ENCODE assay signal across 23 mouse cellular contexts in the genomic region with DNA sequence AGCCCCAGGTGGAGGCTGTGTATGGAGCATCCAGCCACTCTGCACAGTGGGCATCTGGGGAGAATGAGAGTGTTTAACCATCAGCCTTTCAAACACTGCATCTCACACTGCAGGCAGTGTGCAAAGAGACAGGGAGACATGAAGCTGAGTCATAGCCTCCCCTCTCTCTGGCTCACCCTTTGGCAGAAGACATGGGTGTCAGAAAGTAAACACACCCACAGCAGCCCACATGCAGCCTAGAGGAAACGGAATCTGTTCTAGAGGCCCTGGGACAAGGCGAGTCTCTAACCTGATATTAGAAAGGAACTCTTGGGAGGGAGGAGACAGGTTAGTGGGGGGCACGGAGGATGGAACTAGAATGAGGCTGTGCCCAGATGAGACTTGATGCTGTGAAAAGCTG. TPM values are rescaled to one million over a fixed set of nuclear protein-coding genes. Genes with fewer than 3 reads are reported as not detected.
DNase-seq lines count a peak whose midpoint lies in the region; ATAC-seq and TF ChIP-seq lines count a peak whose summit lies in the region.
"Had no signal": no experiment of that assay in that cellular context is flagged by ENCODE, and none has a peak within 500 bp of the region (broad histone marks: within the 10 kb centered on the region; RNA-seq: fewer than 3 reads in every experiment).

No protein-coding gene starts in this region.

- no peak overlapping the region for H3K4me2 ChIP-seq in hindbrain, postnatal 0 days (ENCODE audit: low read depth, low read length)
- H3K4me2 ChIP-seq: forebrain, embryonic 13.5 days; hindbrain, embryonic 13.5 days; intestine, embryonic 15.5 days had no signal

- no peak overlapping the region for H3K27ac ChIP-seq in hindbrain, postnatal 0 days
- H3K27ac ChIP-seq: embryonic facial prominence, embryonic 10.5 days; forebrain, embryonic 13.5 days; hindbrain, embryonic 13.5 days; intestine, embryonic 15.5 days had no signal

- peak; percentile 34 to 68 for DNase-seq in frontal cortex, adult 2 months (ENCODE audit: extremely low spot score in 1 of 2, low spot score in 1 of 2)
- no peak for DNase-seq in frontal cortex, postnatal 25 days (ENCODE audit: low spot score in 2 of 2)
- peak; percentile 23 for DNase-seq in layer of hippocampus, adult 11-12 months (ENCODE audit: low spot score)
- no peak for DNase-seq in layer of hippocampus, adult 9-11 months
- peak; percentile 72 for DNase-seq in right cerebral cortex, adult 18-20 months
- DNase-seq in right cerebral cortex, postnatal 4 days: no peak
- DNase-seq in skeletal muscle tissue, adult 2 months (ENCODE audit: low read depth, low spot score): peak; percentile 8
- no peak for DNase-seq in hindbrain, postnatal 0 days (ENCODE audit: low spot score)
- DNase-seq: adrenal gland, postnatal 14 days; cerebellum, adult 2 months; cerebellum, postnatal 10 days; gastrocnemius, postnatal 14 days; heart, adult 11 months; heart, postnatal 10 days had no signal

- ATAC-seq in hindbrain, postnatal 0 days: no peak
- ATAC-seq: activated CD4-positive, CD25-positive, alpha-beta regulatory T cell, adult 4 months; forebrain, embryonic 13.5 days; intestine, embryonic 15.5 days; Patski had no signal

- H3K27me3 ChIP-seq in hindbrain, postnatal 0 days (ENCODE audit: insufficient read depth, low read length): no peaks in the 10 kb centered on the region
- H3K27me3 ChIP-seq: forebrain, embryonic 13.5 days; hindbrain, embryonic 13.5 days; intestine, embryonic 15.5 days; Patski had no signal

- TF ChIP-seq CTCF in hindbrain, postnatal 0 days (IDR thresholded peaks at IDR 0.05; ENCODE audit: low read depth): no peak

- no peak overlapping the region for H3K9ac ChIP-seq in hindbrain, postnatal 0 days (replicated peaks; ENCODE audit: low read length)
- H3K9ac ChIP-seq: forebrain, embryonic 13.5 days; hindbrain, embryonic 13.5 days; intestine, embryonic 15.5 days had no signal

- H3K9me3 ChIP-seq in hindbrain, postnatal 0 days (ENCODE audit: low read length): no peaks in the 10 kb centered on the region
- H3K9me3 ChIP-seq: embryonic facial prominence, embryonic 10.5 days; forebrain, embryonic 13.5 days; hindbrain, embryonic 13.5 days; intestine, embryonic 15.5 days had no signal

- H3K4me1 ChIP-seq in hindbrain, postnatal 0 days (ENCODE audit: insufficient read depth, low read length): 0 out of 2 replicates have a peak, but pooled peaks cover 8% of the 10 kb centered on the region
- H3K4me1 ChIP-seq: embryonic facial prominence, embryonic 10.5 days; intestine, embryonic 15.5 days had no signal

- 89% methylated on average over 3 of the region's 3 CpGs for WGBS in hindbrain, postnatal 0 days

- no peak overlapping the region for H3K4me3 ChIP-seq in hindbrain, postnatal 0 days (ENCODE audit: low read length)
- H3K4me3 ChIP-seq: embryonic facial prominence, embryonic 10.5 days; forebrain, embryonic 13.5 days; hindbrain, embryonic 13.5 days; intestine, embryonic 15.5 days had no signal

- H3K36me3 ChIP-seq in hindbrain, postnatal 0 days (ENCODE audit: insufficient read depth, low read length): no peaks in the 10 kb centered on the region
- H3K36me3 ChIP-seq: embryonic facial prominence, embryonic 10.5 days; intestine, embryonic 15.5 days had no signal

RNA-seq across cellular contexts. Expression of gene Vstm2b, which starts 18.6 kb away (rescaled TPM):
- 71.2 and 96.9 TPM in 2 replicates for polyA plus RNA-seq in frontal cortex, adult 2 months (2012; rRNA removed)
- total RNA-seq in hindbrain, postnatal 0 days (2014; rRNA removed): 93.3 and 102 TPM in 2 replicates
- 25.1 and 27.4 TPM in 2 replicates for polyA plus RNA-seq in hindbrain, postnatal 0 days (2015; fragmentation: Nextera tagmentation; extraction: Ambion mirVana)
- total RNA-seq: hematopoietic stem cell, adult 5-6 weeks; MEL had no signal
- polyA plus RNA-seq: activated CD4-positive, CD25-positive, alpha-beta regulatory T cell, adult 4 months; C2C12 had no signal

Comparison
In these comparisons a context has a peak if more than half of its experiments do, and no peak if none do; other contexts are left out.
1. DNase-seq: peak in frontal cortex, adult 2 months (2 of 2), layer of hippocampus, adult 11-12 months (single experiment), right cerebral cortex, adult 18-20 months (single experiment) and skeletal muscle tissue, adult 2 months (single experiment); none in frontal cortex, postnatal 25 days (0 of 2), layer of hippocampus, adult 9-11 months (single experiment), right cerebral cortex, postnatal 4 days (single experiment) and hindbrain, postnatal 0 days (single experiment).